Mouse (Mus musculus): ENCODE measurements around the gene Btk. TPM values are rescaled to one million over a fixed set of nuclear protein-coding genes. Genes with fewer than 3 reads are reported as not detected.
A peak's percentile ranks its signal among the peaks of the same experiment; 100 is the strongest.

The Btk gene
- polyA plus RNA-seq (2015; fragmentation: Nextera tagmentation; extraction: Ambion mirVana): 0.63 and 1.1 TPM in 2 replicates

DNA sequence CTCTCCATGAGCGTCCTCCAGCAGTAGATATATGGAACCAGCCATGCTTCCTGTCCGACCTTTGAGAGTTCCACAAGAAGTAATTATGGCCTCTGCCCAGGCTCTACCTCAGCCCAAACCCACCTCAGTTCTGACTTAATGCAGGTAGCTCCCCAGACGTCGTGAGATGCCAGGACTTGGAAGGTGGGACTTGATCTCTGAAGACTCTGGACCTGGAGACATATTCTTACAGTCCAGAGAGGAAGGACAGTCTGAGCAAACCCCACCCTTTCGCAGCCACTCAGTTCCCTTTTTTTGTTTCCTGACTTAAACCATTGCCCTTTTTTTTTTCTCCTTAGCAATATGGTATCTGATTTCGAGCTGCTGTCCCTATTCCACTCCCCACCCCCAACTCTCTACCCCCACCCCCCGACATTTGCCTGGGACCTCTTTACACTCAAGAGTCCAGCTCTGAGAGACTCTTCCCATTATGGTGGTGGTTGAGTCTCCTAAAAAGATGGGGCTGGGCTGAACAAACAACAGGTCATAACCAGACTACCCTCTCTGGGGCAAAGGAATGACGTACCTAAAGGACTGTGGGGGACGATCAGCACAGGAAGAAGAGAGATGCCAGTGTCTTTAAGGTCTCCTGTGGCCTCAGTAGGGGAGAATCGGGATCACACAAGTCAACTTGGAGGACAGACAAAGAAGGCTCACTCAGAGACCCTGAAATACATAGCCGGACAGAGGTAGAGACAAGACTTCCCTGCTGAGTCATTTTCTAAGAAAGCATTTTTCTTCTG, at the start of gene Btk:
Gene Btk (minus strand): TSS at position 683 of the 782 bp plus-strand sequence.
- Histone ChIP-seq H3K36me3 (no peaks in the 10 kb centered on the region), H3K9ac (no peak within 1 kb of the TSS), H3K4me2 (no peak within 1 kb of the TSS), H3K4me3 (no peak within 1 kb of the TSS), H3K27me3 (no peaks in the 10 kb centered on the region), H3K9me3 (no peaks in the 10 kb centered on the region), H3K27ac (no peak within 1 kb of the TSS), H3K4me1 (replicated peaks) (peaks cover 17% of the 10 kb centered on the region)
- no peak for ATAC-seq (ENCODE audit: low FRiP score)
- WGBS: 81% methylated on average over 11 of the region's 11 CpGs

DNA sequence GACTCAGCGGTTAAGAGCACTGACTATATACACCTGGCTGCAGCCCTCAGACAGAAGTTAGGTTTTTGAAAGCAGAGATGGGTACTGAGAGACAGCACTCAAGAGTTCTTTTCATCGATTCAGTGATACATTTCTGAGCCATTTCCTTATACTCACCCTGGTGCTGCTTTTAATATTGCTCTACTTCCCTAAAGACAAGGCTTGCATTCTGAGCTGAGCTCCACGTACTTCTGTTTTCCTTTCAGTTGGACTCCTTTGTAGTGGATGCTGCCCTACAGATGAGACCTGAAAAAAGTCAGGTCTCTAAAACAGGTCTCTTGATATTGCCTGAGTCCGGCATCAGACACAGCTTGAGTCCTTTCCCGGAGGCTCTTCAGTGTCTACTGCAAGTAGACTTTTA, 49.3 kb upstream of the Btk start:
- Histone ChIP-seq H3K4me2 (no peak overlapping the region), H3K9me3 (no peaks in the 10 kb centered on the region), H3K4me3 (no peak overlapping the region), H3K27me3 (no peaks in the 10 kb centered on the region), H3K36me3 (no peaks in the 10 kb centered on the region), H3K27ac (no peak overlapping the region), H3K9ac (no peak overlapping the region), H3K4me1 (replicated peaks) (no peaks in the 10 kb centered on the region)
- WGBS: 95% methylated on average over 5 of the region's 5 CpGs
- ATAC-seq (ENCODE audit: low FRiP score): no peak

DNA sequence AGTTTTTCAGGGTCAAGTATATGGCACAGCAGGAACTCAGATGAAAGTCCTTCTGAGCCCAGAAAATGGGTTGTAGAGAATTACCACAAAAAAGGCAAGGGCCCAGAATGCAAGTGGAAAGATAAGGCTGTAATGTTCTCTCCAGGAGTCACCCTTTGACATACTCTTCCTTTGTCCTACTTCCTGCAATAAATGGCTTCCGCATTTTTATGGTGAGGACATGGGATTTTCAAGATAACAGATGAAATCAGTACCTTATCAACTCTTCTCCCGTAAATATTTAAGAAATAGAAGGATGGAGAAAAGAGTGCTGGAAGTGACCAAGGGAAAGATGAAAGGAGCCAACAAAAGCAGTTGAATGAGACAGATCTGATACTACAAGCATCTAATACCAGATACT, 44.8 kb upstream of the Btk start:
- Histone ChIP-seq H3K9me3 (no peaks in the 10 kb centered on the region), H3K4me2 (no peak overlapping the region), H3K4me3 (no peak overlapping the region), H3K27me3 (0 out of 2 replicates have a peak, but pooled peaks cover 3% of the 10 kb centered on the region), H3K36me3 (no peaks in the 10 kb centered on the region), H3K9ac (no peak overlapping the region), H3K4me1 (replicated peaks) (no peaks in the 10 kb centered on the region), H3K27ac (no peak overlapping the region)
- ATAC-seq (ENCODE audit: low FRiP score): no peak
- 91% methylated on average over 2 of the region's 2 CpGs for WGBS

DNA sequence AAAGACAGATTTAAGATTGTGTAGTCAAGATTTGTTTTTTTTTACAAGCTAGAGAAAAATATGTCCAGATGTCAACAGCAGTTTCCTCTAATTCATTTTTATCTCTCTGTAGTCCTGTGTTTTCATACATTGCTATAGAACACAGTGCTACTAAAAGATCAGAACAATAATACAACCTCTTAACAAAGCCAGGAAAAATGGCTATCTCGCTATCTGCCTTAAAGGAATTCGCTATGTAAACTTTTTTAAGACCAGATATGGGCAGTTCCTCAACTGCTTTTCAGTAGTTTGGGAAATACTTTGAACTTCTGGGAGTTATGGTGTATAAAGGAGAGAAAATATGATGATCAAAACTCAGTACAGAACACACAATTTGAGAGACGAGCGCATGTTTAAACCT, 40.0 kb upstream of the Btk start:
- H3K27ac ChIP-seq: no peak overlapping the region
- H3K9me3 ChIP-seq: no peaks in the 10 kb centered on the region
- H3K4me1 ChIP-seq (replicated peaks): 0 out of 2 replicates have a peak, but pooled peaks cover 6% of the 10 kb centered on the region
- WGBS: 92% methylated on average over 4 of the region's 4 CpGs
- H3K4me2 ChIP-seq: no peak overlapping the region
- no peak overlapping the region for H3K9ac ChIP-seq
- ATAC-seq (ENCODE audit: low FRiP score): no peak
- H3K4me3 ChIP-seq: no peak overlapping the region
- 0 out of 2 replicates have a peak, but pooled peaks cover 3% of the 10 kb centered on the region for H3K27me3 ChIP-seq
- no peaks in the 10 kb centered on the region for H3K36me3 ChIP-seq

DNA sequence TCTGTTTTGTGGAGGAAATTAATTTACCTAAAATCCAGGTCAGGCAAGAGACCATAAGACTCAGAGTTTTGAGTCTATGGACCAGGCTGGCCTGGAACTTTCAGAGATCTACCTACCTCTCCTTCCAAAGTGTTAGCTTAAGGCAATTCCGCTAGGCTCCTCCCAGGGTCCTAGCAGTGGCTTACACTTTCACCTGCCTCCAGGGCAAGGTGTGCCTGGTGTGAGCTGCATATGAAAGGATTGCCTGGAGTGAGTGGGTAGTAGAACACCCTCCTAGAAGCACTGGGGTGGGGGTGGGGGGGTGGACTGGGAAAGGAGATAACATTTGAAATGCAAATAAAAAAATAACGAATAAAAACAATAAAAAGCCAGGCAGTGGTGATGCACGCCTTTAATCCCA, 38.3 kb upstream of the Btk start:
- 0 out of 2 replicates have a peak, but pooled peaks cover 6% of the 10 kb centered on the region for H3K4me1 ChIP-seq (replicated peaks)
- H3K9me3 ChIP-seq: no peaks in the 10 kb centered on the region
- 85% methylated on average over 3 of the region's 3 CpGs for WGBS

DNA sequence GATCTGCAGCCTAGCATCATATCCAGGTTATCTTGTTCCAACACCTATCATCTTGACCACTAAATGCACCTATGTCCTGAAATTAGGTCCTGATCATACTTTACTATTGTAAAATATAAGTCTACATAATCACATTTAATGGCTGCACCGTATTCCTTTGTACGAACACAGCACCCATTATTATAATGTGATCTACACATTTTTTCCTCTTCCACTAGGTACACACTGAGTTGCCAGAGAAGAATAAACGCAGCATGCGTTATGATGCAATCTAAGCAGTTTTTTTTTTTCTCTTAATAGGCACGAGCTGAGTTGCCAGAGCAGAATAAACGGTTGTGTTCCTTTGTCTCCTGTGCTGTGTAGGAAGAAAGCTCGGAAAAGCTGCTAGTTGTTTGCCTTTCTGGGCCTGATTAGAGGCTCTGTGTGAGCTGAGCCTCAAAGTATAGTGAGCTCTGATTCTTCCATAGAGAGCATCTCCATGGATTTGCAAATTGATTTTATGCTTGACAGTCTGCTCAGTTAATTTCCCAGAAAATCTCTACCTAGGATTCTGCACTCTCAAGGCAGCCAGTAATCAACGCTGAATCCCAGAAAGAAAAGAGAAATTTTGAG, 37.0 kb upstream of the Btk start:
- Histone ChIP-seq H3K4me3 (no peak overlapping the region), H3K36me3 (no peaks in the 10 kb centered on the region), H3K9me3 (no peaks in the 10 kb centered on the region), H3K4me2 (no peak overlapping the region), H3K9ac (no peak overlapping the region), H3K27me3 (0 out of 2 replicates have a peak, but pooled peaks cover 3% of the 10 kb centered on the region), H3K27ac (peak overlapping the region; percentile 81), H3K4me1 (replicated peaks) (0 out of 2 replicates have a peak, but pooled peaks cover 6% of the 10 kb centered on the region)
- ATAC-seq (ENCODE audit: low FRiP score): peak; percentile 75
- 24% methylated on average over 8 of the region's 8 CpGs for whole genome bisulfite sequencing

More for the DNA sequence above, 38.3 kb upstream of the Btk start:
- Histone ChIP-seq H3K9ac (no peak overlapping the region), H3K27ac (no peak overlapping the region), H3K27me3 (0 out of 2 replicates have a peak, but pooled peaks cover 3% of the 10 kb centered on the region), H3K36me3 (no peaks in the 10 kb centered on the region), H3K4me3 (no peak overlapping the region), H3K4me2 (no peak overlapping the region)
- no peak for ATAC-seq (ENCODE audit: low FRiP score)

DNA sequence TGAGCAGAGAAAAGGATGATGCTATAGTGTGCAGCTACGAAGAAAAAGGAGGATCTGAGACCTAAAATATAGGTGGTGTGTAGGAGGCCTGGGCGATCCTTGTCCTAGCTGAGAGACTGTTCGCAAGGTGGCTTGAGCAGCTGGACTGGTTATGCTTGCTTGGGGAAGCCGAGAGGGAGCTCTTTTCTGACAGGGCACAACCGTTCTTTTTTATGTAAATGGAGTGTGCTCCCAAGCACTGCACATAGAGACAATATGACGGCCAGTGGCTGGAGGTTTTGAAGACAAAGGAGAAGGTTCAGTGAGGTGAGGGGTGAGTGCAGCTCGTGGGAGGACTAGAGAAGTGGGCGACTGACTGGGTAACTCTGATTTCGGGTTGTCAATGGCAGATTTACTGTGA, 36.3 kb upstream of the Btk start:
- ATAC-seq (ENCODE audit: low FRiP score): peak; percentile 57; the same call in 1 of the 2 replicates
- no peak overlapping the region for H3K9ac ChIP-seq
- no peak overlapping the region for H3K4me2 ChIP-seq

DNA sequence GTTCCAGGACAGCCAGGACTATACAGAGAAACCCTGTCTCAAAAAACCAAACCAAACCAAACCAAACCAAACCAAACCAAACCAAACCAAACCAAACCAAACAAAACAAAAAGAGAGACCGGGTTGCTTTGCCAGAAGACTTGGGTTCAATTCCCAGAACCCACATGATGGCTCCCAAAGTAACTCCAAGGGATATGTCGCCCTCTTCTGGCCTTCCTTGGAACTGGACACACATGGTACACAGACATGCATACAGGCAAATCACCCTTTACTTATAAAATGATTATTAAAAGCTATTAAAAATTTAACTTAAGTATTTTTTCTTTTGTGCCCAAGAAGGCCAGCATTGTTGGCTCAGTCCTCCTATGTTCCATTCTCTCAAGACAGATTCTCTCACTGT, 30.9 kb upstream of the Btk start:
- no peaks in the 10 kb centered on the region for H3K36me3 ChIP-seq
- H3K4me1 ChIP-seq (replicated peaks): no peaks in the 10 kb centered on the region
- H3K27ac ChIP-seq: no peak overlapping the region
- H3K4me3 ChIP-seq: no peak overlapping the region
- ATAC-seq (ENCODE audit: low FRiP score): no peak
- no peak overlapping the region for H3K4me2 ChIP-seq
- no peaks in the 10 kb centered on the region for H3K9me3 ChIP-seq
- H3K9ac ChIP-seq: no peak overlapping the region
- WGBS: 70% methylated on average over 2 of the region's 2 CpGs
- no peaks in the 10 kb centered on the region for H3K27me3 ChIP-seq

More for the DNA sequence above, 36.3 kb upstream of the Btk start:
- Histone ChIP-seq H3K4me3 (no peak overlapping the region), H3K36me3 (no peaks in the 10 kb centered on the region), H3K9me3 (no peaks in the 10 kb centered on the region), H3K4me1 (replicated peaks) (0 out of 2 replicates have a peak, but pooled peaks cover 6% of the 10 kb centered on the region), H3K27me3 (0 out of 2 replicates have a peak, but pooled peaks cover 3% of the 10 kb centered on the region), H3K27ac (peak overlapping the region; percentile 81)
- WGBS: 34% methylated on average over 9 of the region's 9 CpGs

DNA sequence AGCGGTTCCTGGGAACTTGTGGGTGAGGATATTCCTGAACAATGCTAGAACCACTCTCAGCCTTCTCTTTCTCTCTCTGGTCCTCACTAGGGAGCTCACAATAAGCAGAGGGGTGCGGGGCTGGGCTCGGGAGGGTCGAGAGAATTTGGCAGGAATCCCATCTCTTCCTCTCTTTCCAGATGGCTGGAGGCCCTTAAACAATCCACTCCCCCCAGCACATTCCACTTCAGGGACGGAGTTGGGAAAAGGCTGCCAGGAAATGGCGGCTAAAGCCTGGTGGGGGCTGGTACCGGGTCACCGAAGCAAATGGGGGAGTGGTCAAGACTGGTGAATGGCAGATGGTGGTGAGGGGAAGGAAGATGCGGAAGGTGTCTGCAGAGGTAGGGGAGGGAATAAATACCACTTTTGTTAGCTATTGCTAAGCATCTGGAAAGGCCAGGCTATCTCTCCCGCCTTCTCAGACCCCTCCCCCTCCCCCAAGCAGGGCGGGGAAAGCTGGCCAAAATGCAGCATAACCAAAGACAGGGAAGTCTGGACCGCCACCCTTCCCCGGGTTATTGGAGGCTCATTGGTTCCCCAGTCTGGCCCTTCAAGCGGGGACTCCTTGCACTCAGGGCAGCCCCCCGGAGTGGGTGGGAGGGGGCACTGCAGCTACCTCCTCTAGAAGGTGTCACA, 29.1 kb upstream of the Btk start:
- Histone ChIP-seq H3K27me3 (no peaks in the 10 kb centered on the region), H3K27ac (peak overlapping the region; percentile 88), H3K36me3 (no peaks in the 10 kb centered on the region), H3K9ac (peak overlapping the region; percentile 55), H3K4me3 (peak overlapping the region; percentile 30), H3K4me1 (replicated peaks) (no peaks in the 10 kb centered on the region), H3K9me3 (no peaks in the 10 kb centered on the region), H3K4me2 (peak overlapping the region; percentile 53)
- WGBS: 17% methylated on average over 15 of the region's 15 CpGs
- ATAC-seq (ENCODE audit: low FRiP score): peak; percentile 87

DNA sequence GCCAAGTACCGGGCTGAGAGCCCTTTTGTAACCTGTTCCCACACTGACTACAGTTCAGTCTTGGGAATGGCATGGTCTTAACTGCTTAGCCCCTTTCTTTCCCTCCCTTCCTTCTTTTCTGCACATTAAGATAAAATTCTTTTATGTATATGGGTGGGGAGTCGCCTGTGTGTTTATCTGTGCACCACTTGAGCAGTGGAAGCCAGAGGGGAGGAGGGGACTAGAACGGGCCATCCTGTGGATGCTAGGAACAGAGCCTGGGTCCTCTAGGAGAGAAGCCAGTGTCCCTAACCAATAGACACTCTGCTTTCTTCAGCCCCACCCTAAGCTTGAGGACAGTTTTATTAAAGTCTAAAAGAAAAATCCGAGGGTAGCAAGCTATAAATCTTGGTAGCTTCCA, 27.6 kb upstream of the Btk start:
- WGBS: 89% methylated on average over 4 of the region's 4 CpGs
- Histone ChIP-seq H3K27me3 (no peaks in the 10 kb centered on the region), H3K4me1 (replicated peaks) (no peaks in the 10 kb centered on the region), H3K36me3 (no peaks in the 10 kb centered on the region), H3K4me2 (no peak overlapping the region), H3K9ac (no peak overlapping the region), H3K9me3 (no peaks in the 10 kb centered on the region), H3K27ac (no peak overlapping the region), H3K4me3 (no peak overlapping the region)
- no peak for ATAC-seq (ENCODE audit: low FRiP score)

DNA sequence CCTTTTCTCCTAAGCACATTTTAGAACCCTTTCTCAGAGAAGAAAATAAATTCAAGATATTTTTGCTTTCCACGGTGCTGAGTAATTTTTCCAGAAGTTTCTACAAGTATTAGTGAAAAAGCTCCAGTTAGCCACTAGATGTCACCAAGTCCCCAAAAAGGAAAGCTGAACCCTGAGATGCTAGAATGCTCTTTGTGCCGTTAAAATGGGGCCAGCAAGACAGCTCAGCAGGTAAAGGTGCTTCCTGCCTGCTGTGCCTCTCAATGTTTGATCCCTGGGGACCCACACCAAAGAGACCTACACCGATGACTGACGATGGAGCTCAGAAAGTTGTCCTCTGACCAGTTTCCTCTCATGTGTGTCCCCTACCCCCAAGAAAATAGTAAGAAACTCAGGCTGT, 26.1 kb upstream of the Btk start:
- no peak for ATAC-seq (ENCODE audit: low FRiP score)
- H3K27ac ChIP-seq: no peak overlapping the region
- no peak overlapping the region for H3K9ac ChIP-seq
- H3K4me1 ChIP-seq (replicated peaks): no peaks in the 10 kb centered on the region
- no peaks in the 10 kb centered on the region for H3K9me3 ChIP-seq
- no peak overlapping the region for H3K4me3 ChIP-seq
- H3K36me3 ChIP-seq: no peaks in the 10 kb centered on the region
- WGBS: 37% methylated on average over 4 of the region's 4 CpGs
- H3K4me2 ChIP-seq: no peak overlapping the region
- H3K27me3 ChIP-seq: no peaks in the 10 kb centered on the region

DNA sequence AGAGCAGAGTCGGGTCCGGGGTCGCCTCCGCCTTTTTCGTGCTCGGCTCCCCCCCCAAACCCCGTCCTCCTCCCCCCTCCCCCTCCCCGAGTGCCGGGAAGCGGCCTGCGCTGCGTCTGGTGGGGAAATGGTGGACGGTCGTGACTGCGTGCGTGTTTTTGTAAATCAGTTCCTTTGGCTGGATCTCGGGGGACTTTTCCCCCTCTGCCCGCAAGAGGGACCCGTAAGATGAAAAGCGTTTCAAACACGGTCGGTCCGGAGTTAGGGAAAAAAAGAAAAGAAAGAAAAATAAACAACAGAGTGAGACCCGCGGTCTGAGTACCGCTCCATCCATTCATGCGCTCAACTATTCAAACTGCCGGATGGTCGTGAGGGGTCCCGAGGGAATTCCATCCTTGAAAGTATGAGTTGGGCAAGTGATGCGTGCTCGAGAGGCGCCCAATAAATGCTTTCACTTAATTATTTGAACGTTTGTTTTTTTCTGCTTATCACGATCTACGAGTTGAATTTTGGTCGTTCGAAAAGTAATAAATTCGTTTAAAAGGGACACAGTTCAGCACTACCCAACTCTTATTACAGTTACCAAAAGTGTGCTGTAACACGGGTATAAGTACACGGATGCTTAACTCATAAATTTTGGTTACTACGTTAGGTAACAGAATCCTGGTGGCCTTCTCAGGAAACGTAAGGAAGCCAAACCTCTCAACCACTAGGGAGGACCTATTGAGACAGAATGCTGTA, 18.2 kb upstream of the Btk start:
- Histone ChIP-seq H3K27ac (peak overlapping the region; percentile 95), H3K4me2 (peak overlapping the region; percentile 56), H3K4me3 (peak overlapping the region; percentile 49), H3K4me1 (replicated peaks) (peaks cover 22% of the 10 kb centered on the region), H3K9ac (peak overlapping the region; percentile 69), H3K9me3 (no peaks in the 10 kb centered on the region), H3K27me3 (no peaks in the 10 kb centered on the region), H3K36me3 (no peaks in the 10 kb centered on the region)
- peak; percentile 88 for ATAC-seq (ENCODE audit: low FRiP score)
- WGBS: 14% methylated on average over 37 of the region's 43 CpGs
